Mouse (Mus musculus) retina, embryonic 14.5 days (tissue): ENCODE data around the gene Mafg.

Source experiments
- DNase-seq: peaks from one replicate; pipeline ENCODE4 v3.0.0-alpha.2; 2015; ENCODE audit warnings: low spot score

Mafg gene

DNA sequence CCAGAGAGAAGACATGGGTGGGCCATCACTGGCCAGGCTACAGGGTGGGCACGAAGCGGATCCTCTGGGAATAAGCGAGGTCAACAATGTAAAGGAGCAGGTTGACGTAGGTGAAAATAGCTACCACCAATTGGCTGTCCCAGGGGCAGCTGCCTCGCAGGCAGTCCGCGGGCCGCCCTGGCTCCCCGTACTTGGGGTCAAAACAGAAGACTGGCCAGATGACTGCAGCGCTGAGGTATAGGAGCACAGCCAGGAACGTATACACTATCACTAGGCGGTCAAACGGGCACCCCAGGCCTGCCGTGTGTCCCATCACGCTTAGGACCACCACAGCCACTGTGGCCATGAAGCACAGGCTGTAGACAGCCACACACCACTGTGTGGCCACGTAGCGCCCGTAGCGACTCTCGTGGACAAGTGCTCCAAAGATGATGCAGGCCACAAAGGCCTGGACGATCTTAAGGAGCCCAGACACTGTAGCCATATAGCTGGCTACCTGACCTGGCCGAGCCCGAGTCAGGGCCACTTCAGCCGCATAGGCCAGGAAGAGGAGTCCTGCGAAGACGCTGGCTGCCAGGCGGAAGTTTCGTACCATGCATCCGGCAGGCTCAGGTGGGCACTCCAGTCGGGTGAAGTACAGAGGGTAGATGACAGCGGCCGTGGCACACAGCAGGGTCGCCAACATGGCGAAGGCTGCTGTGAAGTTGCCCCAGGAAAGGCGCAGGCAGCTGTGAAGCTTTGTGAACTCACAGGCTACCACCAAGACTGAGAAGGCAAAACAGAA lies 13.8 kb upstream of the Mafg start:
- DNase-seq = no peak

DNA sequence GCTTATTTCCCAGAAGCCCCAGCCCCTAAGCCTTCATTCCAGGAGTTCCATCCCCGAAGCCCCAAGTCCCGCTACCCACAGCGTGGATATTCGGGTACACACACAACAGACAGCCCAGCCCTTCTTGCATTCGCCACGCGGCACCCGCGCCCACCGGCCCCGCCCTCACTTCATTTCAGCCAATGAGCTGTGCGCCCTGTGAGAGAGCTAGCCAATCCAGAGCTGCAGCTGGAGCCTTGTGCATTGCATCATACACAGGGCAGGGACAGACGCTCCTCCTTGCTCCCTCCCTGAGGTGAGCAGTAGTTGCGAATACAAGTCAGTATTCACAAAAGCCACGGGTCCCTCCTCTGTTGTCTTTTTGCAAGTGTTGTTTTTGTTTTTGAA lies 10.2 kb upstream of the Mafg start, which contains the start of gene Pycr1:
Gene Pycr1, minus strand, starts transcription at position 169 of the 387 bp plus-strand sequence.
- peak; percentile 93 for DNase-seq

DNA sequence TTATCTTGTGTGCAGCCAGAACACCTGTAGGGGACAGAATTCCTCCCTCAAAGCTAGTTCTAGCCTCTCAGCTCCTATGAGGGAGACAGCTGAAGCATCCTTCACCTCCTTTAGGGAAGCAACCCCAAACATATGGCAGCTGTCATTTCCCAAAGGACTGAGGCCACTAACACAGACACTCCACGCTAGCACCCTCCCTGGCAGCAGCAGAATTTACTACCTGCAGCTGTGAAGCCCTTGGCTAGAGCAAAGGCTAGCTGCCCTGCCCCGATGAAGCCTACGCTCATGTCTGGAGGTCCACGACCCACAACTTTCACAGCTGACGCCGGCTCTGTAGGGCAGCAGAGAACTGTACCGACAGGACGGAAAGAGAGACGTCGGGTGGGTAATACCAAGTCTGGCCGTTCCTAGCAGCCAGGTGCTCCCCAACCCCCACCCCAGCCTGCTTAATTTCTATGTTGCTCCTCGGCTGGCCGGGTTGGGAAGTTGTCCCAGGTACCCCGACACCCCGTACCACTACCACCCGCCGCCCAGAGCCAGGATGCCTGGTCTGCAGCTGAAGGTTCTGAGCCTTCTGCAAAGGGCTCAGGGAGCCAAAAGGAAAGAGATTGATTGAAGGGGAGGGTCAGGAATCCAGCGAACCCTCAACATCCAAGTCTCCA lies 9.7 kb upstream of the Mafg start:
- DNase-seq = peak; percentile 20

DNA sequence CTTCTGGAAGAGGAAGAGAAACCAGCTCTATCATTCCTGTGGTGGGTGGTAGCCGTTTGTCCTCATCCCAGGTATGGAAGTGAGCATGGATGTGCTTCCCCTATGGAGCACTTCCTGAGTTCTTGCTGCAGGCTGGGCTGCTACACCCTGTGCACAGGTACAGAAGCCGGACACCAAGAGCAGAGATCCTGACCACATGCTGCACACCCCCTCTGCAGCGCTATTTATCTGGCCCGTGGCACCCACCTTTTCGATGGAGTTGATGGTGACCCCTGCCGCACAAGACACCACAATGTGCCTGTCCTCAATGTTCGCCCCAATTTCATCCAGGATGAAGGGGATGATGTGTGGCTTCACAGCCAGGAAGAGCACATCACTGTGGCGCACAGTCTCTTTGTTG lies 8.5 kb upstream of the Mafg start:
- no peak for DNase-seq

DNA sequence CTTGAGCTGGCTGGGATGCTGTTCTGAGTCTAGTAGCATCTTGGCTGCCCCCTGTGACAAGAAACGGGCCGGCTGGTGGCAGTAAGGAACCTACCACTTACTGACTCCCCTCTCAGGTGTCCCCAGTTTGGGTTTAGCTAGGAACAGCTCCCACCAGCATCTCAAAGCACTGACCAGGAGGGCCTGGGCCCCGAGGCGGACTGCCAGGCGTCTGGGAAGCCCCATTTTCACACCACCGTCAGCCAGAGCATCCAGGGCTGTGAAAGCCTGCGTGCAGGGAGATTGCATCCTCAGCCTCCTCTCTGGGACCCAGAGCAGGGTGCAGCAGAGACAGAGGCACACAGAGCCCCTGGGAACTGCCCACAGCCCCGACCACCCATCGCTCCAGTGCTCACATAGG lies 7.9 kb upstream of the Mafg start:
- DNase-seq = no peak

DNA sequence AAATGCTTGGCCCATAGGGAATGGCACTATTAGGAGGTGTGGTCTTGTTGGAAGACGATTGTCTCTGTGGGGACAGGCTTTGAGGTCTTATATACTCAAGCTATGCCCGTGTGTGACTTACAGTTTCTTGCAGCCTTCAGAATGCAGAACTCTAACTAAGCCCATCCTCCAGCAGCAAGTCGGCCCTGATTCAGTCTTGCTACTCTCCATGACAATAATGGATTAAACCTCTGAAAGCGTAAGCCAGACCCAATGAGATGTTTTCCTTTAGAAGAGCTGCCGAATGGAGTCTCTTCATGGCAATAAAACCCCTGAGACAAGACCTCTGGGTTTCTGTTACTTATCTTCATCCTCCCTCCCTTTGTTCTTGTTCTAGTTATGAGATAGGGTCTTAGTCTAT lies 1.4 kb upstream of the Mafg start:
- no peak for DNase-seq

DNA sequence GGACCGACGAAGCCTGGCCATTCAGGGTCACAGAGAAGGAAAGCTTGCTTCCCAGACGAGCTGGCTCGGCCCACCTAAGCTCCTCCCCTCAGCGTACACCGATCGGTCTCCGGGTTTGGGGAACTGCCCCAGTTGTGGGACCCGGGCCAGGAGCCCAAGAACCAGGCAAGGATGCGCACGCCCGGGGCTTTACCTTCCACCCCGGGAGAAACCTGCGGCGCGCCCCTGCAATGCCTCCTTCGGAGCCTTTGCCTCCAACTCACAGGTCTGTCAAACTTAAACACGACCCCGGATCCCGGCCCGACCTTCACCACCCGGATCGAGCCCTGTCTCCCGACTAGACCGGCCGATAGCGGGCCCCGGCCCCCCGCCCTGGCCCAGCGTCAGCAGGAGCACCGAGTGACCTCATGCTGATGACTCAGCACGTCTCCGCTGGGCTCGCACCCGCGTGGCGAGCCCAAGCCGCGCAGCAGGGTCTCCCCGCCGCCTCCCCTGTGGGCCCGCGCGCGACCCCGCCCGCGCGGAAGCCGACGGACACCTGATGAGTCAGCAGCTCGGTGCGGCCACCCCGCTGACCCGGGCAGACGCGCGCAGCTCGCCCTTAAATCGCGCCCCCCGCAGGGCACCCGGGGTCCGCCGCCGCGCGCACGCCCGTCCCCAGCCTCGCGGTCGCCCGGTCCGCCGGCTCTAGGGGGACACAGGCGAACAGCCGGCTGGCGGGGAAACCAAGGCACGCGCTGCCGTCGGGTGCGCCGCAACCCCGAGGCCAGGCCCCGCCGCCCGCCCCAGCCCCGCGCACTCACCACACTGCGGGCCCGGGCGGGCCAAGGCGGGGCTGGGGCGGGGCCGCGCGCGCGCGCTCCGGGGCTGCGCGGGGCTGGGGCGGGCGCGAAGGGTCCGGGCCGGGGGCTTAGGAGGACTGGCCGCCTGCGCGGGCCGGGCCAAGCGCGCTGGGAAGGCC lies 561 bp downstream of the Mafg start:
- peak; percentile 61 for DNase-seq

DNA sequence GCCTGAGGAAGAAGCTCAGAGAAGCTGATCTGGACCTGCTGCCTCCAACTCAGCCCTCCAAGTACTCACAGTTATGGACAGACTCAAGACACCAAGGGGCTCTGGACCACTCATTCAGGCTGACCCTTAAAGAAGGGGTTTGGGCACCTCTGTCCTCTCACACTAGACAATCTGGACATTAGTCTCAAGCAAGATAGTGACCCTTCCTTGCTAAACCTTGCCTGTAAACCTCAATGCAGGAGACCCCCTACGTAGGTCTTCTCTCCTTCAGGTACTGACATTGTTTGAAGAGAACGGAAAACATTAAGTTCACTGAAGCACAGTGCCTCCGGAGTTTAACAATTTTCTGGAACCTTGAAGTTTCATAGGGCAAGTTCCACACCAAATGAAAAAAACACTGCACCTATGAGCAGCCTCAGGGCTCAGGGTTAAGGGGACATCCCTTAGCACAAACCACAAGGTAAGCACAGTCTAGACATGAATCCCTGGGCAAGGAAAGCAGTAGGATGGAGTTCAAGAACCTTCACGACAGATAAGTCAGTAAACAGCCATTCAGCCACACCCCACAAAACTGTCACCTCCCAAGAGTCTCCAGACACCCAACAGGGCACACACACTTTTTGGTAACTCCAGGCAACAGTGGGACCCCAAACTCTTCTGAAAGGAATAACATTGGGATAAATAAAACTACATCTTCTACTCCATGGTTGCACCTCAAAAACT lies 1.5 kb downstream of the Mafg start:
- no peak for DNase-seq

DNA sequence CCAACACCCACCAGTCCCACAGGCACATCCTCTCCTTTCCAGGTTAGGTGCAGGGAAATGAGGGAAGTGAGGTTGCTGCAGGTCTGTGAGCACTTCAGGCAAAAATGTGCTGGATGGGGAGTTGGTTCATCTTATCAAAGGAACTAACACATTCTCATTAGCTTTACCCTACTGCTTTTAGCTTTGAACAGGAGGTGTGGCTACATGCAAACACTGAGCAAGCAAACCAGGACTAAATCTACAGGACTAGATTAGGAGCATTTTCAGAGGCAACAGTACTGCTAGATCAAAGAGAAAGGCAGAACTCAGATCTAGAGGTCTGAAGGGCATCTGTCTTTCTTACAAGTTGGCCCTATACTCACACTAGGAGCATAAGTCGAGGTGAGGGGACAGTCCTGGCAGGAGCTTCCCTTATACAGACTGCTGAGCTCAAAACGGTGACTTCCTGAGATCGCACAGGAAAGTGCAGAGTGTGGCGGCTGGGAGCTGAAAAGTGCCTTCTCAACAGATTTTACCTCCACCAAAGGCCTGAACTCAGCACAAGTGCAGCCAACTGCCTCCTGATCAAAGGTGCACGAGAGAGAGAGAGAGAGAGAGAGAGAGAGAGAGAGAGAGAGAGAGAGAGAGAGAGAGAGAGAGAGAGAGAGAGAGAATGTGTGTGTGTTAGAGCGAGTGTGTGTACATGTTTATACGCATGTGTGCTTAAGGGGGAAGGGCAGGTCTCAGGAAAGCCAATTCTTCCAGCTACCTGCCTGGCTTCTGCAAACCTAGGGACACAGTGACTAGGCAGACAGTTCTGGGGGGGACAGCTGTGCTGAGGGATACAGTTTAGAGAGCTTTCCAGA lies 2.3 kb downstream of the Mafg start:
- no peak for DNase-seq

DNA sequence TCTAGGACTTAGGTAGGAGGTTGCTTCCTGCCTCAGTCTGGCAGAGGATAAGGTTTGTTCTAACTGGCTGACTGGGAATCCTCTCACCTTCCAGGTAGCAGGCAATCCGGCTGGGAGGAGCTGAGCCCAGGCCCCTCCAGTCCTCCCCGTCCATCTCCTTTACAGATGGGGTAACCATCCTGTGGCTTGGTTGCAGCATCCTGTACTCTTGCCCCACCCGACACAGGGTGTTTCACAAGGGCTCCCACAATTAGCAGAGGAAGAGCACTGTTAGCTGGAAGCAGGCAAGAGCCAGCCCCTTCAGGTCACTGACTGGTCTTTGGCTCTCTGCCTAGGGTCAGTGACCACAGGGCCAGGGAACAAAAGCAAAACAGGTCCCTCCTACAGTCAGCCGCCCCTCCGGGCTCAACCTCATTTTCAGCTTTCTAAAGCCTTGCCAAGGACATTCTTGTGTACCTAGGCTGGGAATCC lies 3.0 kb downstream of the Mafg start:
- DNase-seq = no peak

DNA sequence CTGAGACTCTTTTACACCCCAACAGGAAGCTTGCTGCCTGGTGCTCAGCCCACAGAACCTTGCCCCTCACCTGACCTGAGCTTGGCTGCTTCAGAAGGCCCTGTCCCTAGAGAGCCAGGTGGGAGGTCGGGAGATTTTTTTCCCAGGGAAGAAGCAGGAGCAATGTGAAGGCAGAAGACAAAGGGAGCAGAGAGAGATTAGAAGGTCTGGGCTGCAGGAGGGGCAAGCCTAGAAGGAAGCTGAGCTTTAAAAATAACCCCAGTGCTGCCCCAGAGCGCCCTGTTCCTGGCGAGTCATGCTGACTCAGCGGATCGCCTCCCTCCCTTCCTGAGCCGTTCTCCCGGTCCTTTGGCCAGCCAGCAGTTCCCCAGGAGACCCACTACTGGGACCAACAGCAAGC lies 3.5 kb downstream of the Mafg start:
- no peak for DNase-seq

DNA sequence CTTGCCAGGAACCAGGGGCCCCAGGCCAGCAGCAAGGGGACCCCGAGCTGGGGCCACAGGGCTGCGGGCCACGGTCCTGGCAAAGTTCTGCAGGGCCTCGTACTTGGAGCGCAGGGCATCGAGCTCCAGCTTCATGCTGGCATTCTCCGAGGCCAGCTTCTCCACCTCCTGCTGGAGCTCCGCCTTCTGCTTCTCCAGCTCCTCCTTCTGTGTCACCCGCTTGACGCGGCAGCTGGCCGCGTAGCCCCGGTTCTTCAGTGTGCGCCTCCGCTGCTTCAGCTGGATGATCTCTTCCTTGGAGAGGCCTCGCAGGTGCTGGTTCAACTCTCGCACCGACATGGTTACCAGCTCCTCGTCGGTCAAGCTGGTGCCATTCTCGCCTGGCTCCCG lies 4.1 kb downstream of the Mafg start:
- no peak for DNase-seq

DNA sequence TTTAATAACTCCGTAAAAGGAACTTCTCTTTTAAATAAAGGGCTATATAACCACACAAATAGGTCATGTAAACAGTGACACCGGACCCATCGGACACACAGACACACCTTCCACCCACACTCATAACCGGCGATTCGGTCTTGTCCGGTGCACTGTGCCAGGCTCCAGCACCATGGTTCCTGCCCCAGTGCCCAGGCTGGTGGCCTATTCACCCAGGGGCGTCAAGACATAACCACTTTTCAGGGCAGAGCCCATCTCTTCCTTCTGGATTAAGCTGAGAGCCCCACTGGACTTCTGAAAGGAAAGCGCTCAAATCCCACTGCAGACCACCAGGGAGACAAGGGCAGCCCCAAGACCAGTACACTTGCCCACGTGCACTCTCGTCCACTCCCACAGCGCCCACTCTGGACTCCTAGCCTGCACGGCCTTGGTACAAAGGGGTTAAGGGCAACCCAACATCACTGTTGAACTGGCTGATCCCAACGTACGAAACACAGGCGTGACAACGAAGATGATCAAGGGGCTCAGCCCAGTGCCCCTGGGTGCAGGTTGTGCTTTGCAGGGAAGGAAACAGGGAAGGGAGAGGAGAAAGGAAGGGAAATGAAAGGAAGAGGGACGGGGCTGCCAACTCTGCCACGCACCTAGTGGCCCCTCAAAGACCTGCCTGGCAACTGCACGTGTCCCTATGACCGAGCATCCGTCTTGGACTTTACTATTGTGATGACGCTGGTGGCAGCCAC lies 4.6 kb downstream of the Mafg start:
- DNase-seq = no peak

DNA sequence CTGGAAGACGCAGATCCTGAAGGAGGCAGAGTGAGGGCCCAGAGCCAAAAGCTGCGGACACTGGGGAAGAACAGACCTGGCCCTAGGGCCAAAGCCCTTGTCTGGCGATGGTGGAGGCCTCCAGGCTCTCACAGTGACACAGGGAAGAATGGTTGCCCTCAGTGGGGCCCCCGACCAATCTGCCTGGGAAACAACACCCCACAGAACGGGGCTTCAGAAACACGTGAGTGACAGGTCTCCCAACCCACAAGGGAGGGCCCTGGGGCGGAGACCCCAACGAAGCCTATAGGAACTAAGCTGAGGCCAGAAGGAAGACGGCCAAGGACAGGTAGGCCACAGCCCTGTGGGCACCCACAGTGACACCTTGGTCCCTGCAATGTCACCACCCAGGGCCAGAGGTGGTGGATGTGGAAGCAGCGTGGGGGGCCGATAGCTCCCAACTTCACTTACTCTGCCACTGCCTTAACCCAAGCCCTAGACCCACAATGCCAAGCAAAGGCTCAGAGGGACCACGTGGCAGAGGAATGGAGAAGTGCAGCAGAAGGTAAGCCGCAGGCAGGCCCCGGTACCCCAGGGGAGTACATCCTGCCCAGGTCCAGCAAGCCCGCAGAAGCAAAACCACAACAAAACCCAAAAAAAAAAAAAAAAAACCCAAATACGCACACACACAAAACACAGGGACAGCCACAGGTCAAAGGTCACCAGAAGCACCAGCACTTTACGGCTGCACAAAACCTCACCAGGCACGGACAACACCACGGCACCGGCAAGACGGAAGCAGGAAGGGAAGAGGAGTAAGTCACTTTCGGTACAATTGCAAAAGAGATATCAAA lies 5.7 kb downstream of the Mafg start:
- no peak for DNase-seq

DNA sequence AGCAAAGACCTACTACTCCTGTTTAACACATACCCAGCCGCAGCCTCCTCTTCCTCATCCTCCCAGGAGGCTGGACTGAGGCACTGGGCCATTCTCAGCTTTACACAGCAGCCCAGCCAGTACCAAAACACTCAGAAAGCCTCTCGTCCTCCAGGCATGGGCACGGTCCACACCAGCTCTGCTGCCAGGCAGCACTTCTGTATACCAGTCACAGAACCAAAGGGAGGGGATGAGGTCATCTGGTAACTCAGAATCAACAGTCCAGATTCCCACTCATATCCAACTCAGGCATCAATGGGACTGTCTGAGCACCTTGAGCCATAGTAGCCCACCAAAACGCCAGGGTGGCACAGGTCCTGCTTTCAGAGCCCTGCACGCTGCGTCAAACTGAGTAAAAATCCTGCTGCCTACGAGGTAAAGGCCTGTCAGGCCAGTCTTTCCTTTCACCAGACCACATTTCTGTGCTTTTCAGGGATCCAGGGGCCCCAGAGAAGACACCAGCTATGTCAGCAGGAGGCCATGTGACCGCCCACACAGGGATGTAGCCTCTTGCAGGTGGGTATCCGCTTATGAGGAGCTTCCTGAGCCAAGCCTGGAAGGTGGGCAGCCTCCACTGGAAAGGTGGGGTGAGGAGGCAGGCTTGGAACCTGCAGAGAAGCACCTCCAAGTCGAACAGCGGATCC lies 6.5 kb downstream of the Mafg start:
- no peak for DNase-seq

DNA sequence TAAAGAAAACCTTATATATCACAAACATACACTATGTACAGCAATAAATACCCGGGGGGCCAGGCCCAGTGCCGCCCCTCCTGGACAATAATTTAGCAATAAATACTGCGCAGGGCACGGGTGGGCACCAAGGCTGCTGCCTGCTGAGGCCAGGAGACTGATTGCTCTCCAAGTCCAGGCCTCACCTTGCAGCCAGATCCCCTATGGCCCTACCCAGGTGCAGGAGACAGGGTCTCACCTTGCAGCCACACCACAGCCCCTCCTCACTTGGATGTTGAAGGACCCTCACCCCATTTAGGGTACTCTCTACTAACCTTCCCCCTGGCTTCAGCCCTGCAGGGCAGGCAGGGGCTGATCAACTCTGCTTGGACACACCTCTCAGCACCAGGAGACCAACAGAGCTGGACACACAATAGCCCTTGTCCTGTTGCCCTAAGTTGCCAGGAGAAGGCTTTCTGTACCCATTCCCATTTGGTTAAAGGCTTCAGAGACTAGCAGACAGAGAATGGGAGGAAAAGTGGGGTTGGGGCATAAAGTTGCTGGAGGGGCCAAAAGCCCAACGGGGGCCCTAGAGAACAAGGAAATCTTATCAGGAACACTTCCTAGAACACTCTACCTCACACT lies 8.1 kb downstream of the Mafg start, which contains the start of gene Sirt7:
Gene Sirt7, minus strand, starts transcription at position 89 of the 624 bp plus-strand sequence.
- no peak for DNase-seq

DNA sequence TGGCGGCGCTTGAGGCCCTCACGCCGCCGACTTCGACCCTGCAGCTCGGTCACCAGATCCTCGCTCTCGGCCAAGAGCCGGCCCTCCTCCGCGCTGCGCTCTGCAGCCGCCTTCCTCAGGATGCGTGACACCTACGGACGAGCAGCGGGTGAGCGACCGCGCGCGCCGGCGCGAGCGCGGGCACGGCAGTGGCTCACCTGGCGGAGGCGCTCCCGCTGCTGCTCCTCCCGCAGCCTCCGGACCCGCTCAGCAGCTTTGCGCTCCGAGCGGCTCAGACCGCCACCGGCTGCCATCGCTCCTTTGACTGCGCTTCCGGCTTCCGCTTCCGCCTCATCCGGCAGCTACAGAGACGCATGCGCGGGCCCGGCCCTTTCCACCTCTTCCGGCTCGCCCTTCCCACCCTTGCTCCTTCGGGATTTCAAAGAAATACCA lies 8.7 kb downstream of the Mafg start:
- peak; percentile 94 for DNase-seq
